8 mouse cellular contexts compared by ENCODE assay signal in the genomic region with DNA sequence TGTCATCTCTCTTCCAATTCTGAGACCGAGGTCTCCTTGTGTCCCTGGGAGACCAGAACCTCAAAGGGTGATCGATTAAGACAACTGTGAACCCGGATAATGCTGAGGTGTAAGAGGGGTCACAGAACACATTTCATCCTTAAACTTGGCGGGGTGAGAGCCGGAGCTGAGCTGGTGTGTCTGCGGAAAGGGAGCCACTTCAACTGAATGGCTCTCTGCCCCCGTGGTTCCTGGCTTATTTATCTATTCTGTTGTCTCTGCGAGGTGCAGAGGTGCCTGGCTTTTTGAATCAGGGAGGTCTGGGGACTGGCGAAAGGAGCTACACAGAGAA. TPM values are rescaled to one million over a fixed set of nuclear protein-coding genes. Genes with fewer than 3 reads are reported as not detected.
A peak's percentile ranks its signal among the peaks of the same experiment; 100 is the strongest.
DNase-seq lines count a peak whose midpoint lies in the region; ATAC-seq and TF ChIP-seq lines count a peak whose summit lies in the region.

No protein-coding gene starts in this region.

- H3K9me3 ChIP-seq in limb, embryonic 13.5 days: no peaks in the 10 kb centered on the region
- no peaks in the 10 kb centered on the region for H3K9me3 ChIP-seq in neural tube, embryonic 13.5 days

- H3K4me3 ChIP-seq in thymus, adult 2 months (ENCODE audit: control insufficient read depth, insufficient read depth, low read length): peak overlapping the region; percentile 72
- H3K4me3 ChIP-seq in limb, embryonic 13.5 days: peak overlapping the region; percentile 58
- H3K4me3 ChIP-seq in neural tube, embryonic 13.5 days: peak overlapping the region; percentile 52

- H3K4me2 ChIP-seq in limb, embryonic 13.5 days (replicated peaks): peak overlapping the region; percentile 87
- H3K4me2 ChIP-seq in neural tube, embryonic 13.5 days: peak overlapping the region; percentile 87

- DNase-seq in frontal cortex, postnatal 10 days (ENCODE audit: low spot score in 2 of 2): no peak
- no peak for DNase-seq in thymus, adult 2 months
- DNase-seq in thymus, postnatal 25 days: no peak
- no peak for DNase-seq in Muller cell, postnatal 12 days (ENCODE audit: inconsistent ontology term)
- DNase-seq in cerebellum, postnatal 4 days (ENCODE audit: low spot score in 2 of 2): no peak

- H3K9ac ChIP-seq in limb, embryonic 13.5 days: peak overlapping the region; percentile 76
- H3K9ac ChIP-seq in neural tube, embryonic 13.5 days: peak overlapping the region; percentile 75

- H3K27ac ChIP-seq in thymus, adult 2 months (ENCODE audit: control insufficient read depth, insufficient read depth, low read length): peak overlapping the region; percentile 77; the same call in 1 of the 2 replicates
- no peak overlapping the region for H3K27ac ChIP-seq in limb, embryonic 13.5 days
- peak overlapping the region; percentile 75; the same call in 1 of the 2 replicates for H3K27ac ChIP-seq in neural tube, embryonic 13.5 days (replicated peaks)

- ATAC-seq in frontal cortex, adult (ENCODE audit: low TSS enrichment): peak; percentile 11; the same call in 1 of the 2 replicates
- 0 out of 2 replicates have a peak, but pooled peaks have one; percentile 7 for ATAC-seq in limb, embryonic 13.5 days (ENCODE audit: low FRiP score, low read depth)
- ATAC-seq in neural tube, embryonic 13.5 days (ENCODE audit: low read depth): no peak

- WGBS in thymus, adult 2 months: under 1% methylated on average over 9 of the region's 9 CpGs
- 3% methylated on average over 9 of the region's 9 CpGs for WGBS in limb, embryonic 13.5 days
- 6% methylated on average over 9 of the region's 9 CpGs for WGBS in neural tube, embryonic 13.5 days

- H3K27me3 ChIP-seq in thymus, adult 2 months (ENCODE audit: control insufficient read depth, insufficient read depth, low read length): no peaks in the 10 kb centered on the region
- peaks cover 3% of the 10 kb centered on the region for H3K27me3 ChIP-seq in limb, embryonic 13.5 days
- H3K27me3 ChIP-seq in neural tube, embryonic 13.5 days: no peaks in the 10 kb centered on the region

- TF ChIP-seq CTCF in thymus, adult 2 months (IDR thresholded peaks at IDR 0.05; ENCODE audit: borderline replicate concordance, control insufficient read depth, extremely low read depth, insufficient read depth, low read length, poor library complexity): no peak

- no peaks in the 10 kb centered on the region for H3K4me1 ChIP-seq in thymus, adult 2 months (replicated peaks; ENCODE audit: control insufficient read depth, insufficient read depth, low read length)
- H3K4me1 ChIP-seq in limb, embryonic 13.5 days: peaks cover 8% of the 10 kb centered on the region
- peaks cover 24% of the 10 kb centered on the region for H3K4me1 ChIP-seq in neural tube, embryonic 13.5 days (replicated peaks)

- no peaks in the 10 kb centered on the region for H3K36me3 ChIP-seq in thymus, adult 2 months (ENCODE audit: control insufficient read depth, insufficient read depth, low read length)
- H3K36me3 ChIP-seq in limb, embryonic 13.5 days: no peaks in the 10 kb centered on the region
- H3K36me3 ChIP-seq in neural tube, embryonic 13.5 days: no peaks in the 10 kb centered on the region

- TF ChIP-seq POLR2A in thymus, adult 2 months (IDR thresholded peaks at IDR 0.05; ENCODE audit: control insufficient read depth, extremely low read depth, insufficient read depth, low read length, poor library complexity): 0 out of 2 replicates have a peak, but pooled peaks have one; percentile 19

RNA-seq across cellular contexts. Expression of a gene that starts 1.5 kb away (rescaled TPM):
- 20.9 and 21.1 TPM in 2 replicates for polyA plus RNA-seq in thymus, adult 2 months (2012; rRNA removed)
- 19.3 and 27.9 TPM in 2 replicates for polyA plus RNA-seq in limb, embryonic 13.5 days (2015; fragmentation: Nextera tagmentation; extraction: Ambion mirVana)
- 17.1 and 24.2 TPM in 2 replicates for polyA plus RNA-seq in neural tube, embryonic 13.5 days (2015; fragmentation: Nextera tagmentation; extraction: Ambion mirVana)

RNA-seq across cellular contexts. Expression of a gene that starts 12.2 kb away (rescaled TPM):
- 0.13 and 0.15 TPM in 2 replicates for polyA plus RNA-seq in thymus, adult 2 months (2012; rRNA removed)
- not detected in 2 replicates for polyA plus RNA-seq in limb, embryonic 13.5 days (2015; fragmentation: Nextera tagmentation; extraction: Ambion mirVana)
- not detected in 2 replicates for polyA plus RNA-seq in neural tube, embryonic 13.5 days (2015; fragmentation: Nextera tagmentation; extraction: Ambion mirVana)
